Mouse (Mus musculus) CH12.LX (cell line): ENCODE measurements around the gene Spdye4c. TPM values are rescaled to one million over a fixed set of nuclear protein-coding genes. Genes with fewer than 3 reads are reported as not detected.
A peak's percentile ranks its signal among the peaks of the same experiment; 100 is the strongest.

Experiments used
- DNase-seq: peaks from one replicate; pipeline ENCODE4 v3.0.0-alpha.2; 2013; ENCODE audit errors: extremely low read depth
- H3K27ac ChIP-seq: 2 replicates; pipeline ENCODE4 v1.5.1; 2012; ENCODE audit warnings: low read depth, mild to moderate bottlenecking, control low read depth, moderate library complexity; ENCODE audit not compliant: insufficient read depth
- H3K27me3 ChIP-seq: replicated peaks from 2 replicates; pipeline ENCODE3; 2012; ENCODE audit warnings: inconsistent platforms
- H3K36me3 ChIP-seq, 2 experiments: replicated peaks in 1 of 2; 2 replicates each; pipeline versions ENCODE3 to v1.6.1; 2012; ENCODE audit warnings: inconsistent platforms in 1 of 2, low read length in 1 of 2, mild to moderate bottlenecking in 1 of 2, mixed read lengths in 1 of 2, moderate library complexity in 1 of 2; ENCODE audit not compliant: control insufficient read depth in 1 of 2, insufficient read depth in 1 of 2
- H3K4me1 ChIP-seq, 2 experiments: 2 replicates each; pipeline ENCODE4 v1.6.1; 2012; ENCODE audit warnings: inconsistent platforms in 1 of 2, moderate library complexity in 1 of 2; ENCODE audit not compliant: insufficient read depth in 2 of 2, control insufficient read depth in 1 of 2
- H3K4me2 ChIP-seq: 2 replicates; pipeline ENCODE4 v1.6.1; 2012; ENCODE audit warnings: low read depth, mild to moderate bottlenecking, control low read depth; ENCODE audit not compliant: poor library complexity, insufficient read depth, severe bottlenecking
- H3K4me3 ChIP-seq, 3 experiments: fragments of 150-350 bp in 1 of 3; sonication (generic) in 1 of 3; replicated peaks in 1 of 3; 2 replicates each; pipeline versions ENCODE3 to v1.5.1; 2011 to 2012; ENCODE audit warnings: low read depth in 2 of 3, low read length in 2 of 3, mild to moderate bottlenecking in 2 of 3, moderate library complexity in 2 of 3, control low read depth in 1 of 3, improper control_type of control experiment in 1 of 3, inconsistent platforms in 1 of 3, mixed read lengths in 1 of 3; ENCODE audit not compliant: poor library complexity in 1 of 3
- H3K79me2 ChIP-seq: replicated peaks from 2 replicates; pipeline ENCODE4 v1.6.1; 2012; ENCODE audit warnings: mild to moderate bottlenecking, moderate library complexity; ENCODE audit not compliant: control insufficient read depth, poor library complexity, insufficient read depth, severe bottlenecking; ENCODE audit errors: extremely low read depth
- H3K9ac ChIP-seq: 2 replicates; pipeline ENCODE4 v1.6.1; 2012; ENCODE audit warnings: low read depth, mild to moderate bottlenecking, control low read depth, moderate library complexity; ENCODE audit not compliant: insufficient read depth
- H3K9me3 ChIP-seq: replicated peaks from 2 replicates; pipeline ENCODE3; 2012; ENCODE audit warnings: low read length, inconsistent platforms, mixed read lengths
- CHD2 ChIP-seq: IDR thresholded peaks from 2 replicates; pipeline ENCODE4 v1.6.1; 2011; ENCODE audit warnings: low read length, improper control_type of control experiment
- CTCF ChIP-seq, 2 experiments: IDR thresholded peaks in 1 of 2; conservative IDR thresholded peaks in 1 of 2; 2 replicates each; pipeline ENCODE4 v1.5.1; 2011 to 2012; ENCODE audit warnings: low read depth in 2 of 2, low read length in 2 of 2, improper control_type of control experiment in 1 of 2, inconsistent platforms in 1 of 2, mild to moderate bottlenecking in 1 of 2, moderate library complexity in 1 of 2
- EP300 ChIP-seq: IDR thresholded peaks from 2 replicates; pipeline ENCODE4 v1.6.1; 2011; ENCODE audit warnings: low read length, improper control_type of control experiment
- HCFC1 ChIP-seq: IDR thresholded peaks from 2 replicates; pipeline ENCODE4 v1.6.1; 2012; ENCODE audit warnings: low read depth, mild to moderate bottlenecking, inconsistent platforms, low read length, improper control_type of control experiment
- IRF4 ChIP-seq: IDR thresholded peaks from 2 replicates; pipeline ENCODE4 v1.6.1; 2014; ENCODE audit warnings: low read depth, mild to moderate bottlenecking, inconsistent platforms, low read length, improper control_type of control experiment
- KAT2A ChIP-seq: IDR thresholded peaks from 2 replicates; pipeline ENCODE4 v1.6.1; 2012; ENCODE audit warnings: low read length, improper control_type of control experiment, inconsistent platforms; ENCODE audit not compliant: insufficient replicate concordance
- MAX ChIP-seq: IDR thresholded peaks from 2 replicates; pipeline ENCODE4 v1.6.1; 2011; ENCODE audit warnings: low read length, improper control_type of control experiment
- NELFE ChIP-seq: IDR thresholded peaks from 2 replicates; pipeline ENCODE4 v1.6.1; 2011; ENCODE audit warnings: low read depth, low read length, improper control_type of control experiment
- NRF1 ChIP-seq: IDR thresholded peaks from 2 replicates; pipeline ENCODE4 v1.6.1; 2014; ENCODE audit warnings: low read depth, mild to moderate bottlenecking, inconsistent platforms, low read length, improper control_type of control experiment, moderate library complexity
- PAX5 ChIP-seq: IDR thresholded peaks from 2 replicates; pipeline ENCODE4 v1.6.1; 2012; ENCODE audit warnings: low read length, inconsistent platforms, mixed read lengths
- RAD21 ChIP-seq: IDR thresholded peaks from 2 replicates; pipeline ENCODE4 v1.6.1; 2011; ENCODE audit warnings: low read depth, mild to moderate bottlenecking, low read length, improper control_type of control experiment, moderate library complexity
- SIN3A ChIP-seq: IDR thresholded peaks from 2 replicates; pipeline ENCODE4 v1.6.1; 2012; ENCODE audit warnings: low read length, improper control_type of control experiment, inconsistent platforms
- SMC3 ChIP-seq: IDR thresholded peaks from 2 replicates; pipeline ENCODE4 v1.6.1; 2011; ENCODE audit warnings: low read depth, low read length, improper control_type of control experiment
- TBP ChIP-seq: conservative IDR thresholded peaks from 2 replicates; pipeline ENCODE4 v1.6.1; 2011; ENCODE audit warnings: low read depth, low read length, improper control_type of control experiment
- USF1 ChIP-seq: IDR thresholded peaks from 2 replicates; pipeline ENCODE4 v1.6.1; 2014; ENCODE audit warnings: low read depth, mild to moderate bottlenecking, inconsistent platforms, low read length, improper control_type of control experiment
- USF2 ChIP-seq: conservative IDR thresholded peaks from 2 replicates; pipeline ENCODE4 v1.6.1; 2011; ENCODE audit warnings: low read depth, low read length, improper control_type of control experiment
- ZKSCAN1 ChIP-seq: IDR thresholded peaks from 2 replicates; pipeline ENCODE4 v1.6.1; 2012; ENCODE audit warnings: low read depth, inconsistent platforms, low read length, improper control_type of control experiment, borderline replicate concordance
- ZNF384 ChIP-seq: IDR thresholded peaks from 2 replicates; pipeline ENCODE4 v1.6.1; 2012; ENCODE audit warnings: low read depth, low read length, improper control_type of control experiment, inconsistent platforms
- dilution Hi-C: fragments of 300-500 bp; cut with MboI; formaldehyde crosslinking; loops from 2 replicates; pipeline ENCODE4 v1.14.3; 2020; ENCODE audit warnings: low sequenced_read_pairs; ENCODE audit not compliant: extremely low pct_unique_long_range_greater_than_20kb, extremely low pct_ligation_motif_present
- in situ Hi-C: fragments of 300-500 bp; cut with MboI; formaldehyde crosslinking; loops from 3 replicates; pipeline ENCODE4 v1.14.3; 2019; ENCODE audit warnings: low sequenced_read_pairs, low pct_ligation_motif_present, low pct_unique_long_range_greater_than_20kb, mixed read lengths
- polyA plus RNA-seq: library from polyadenylated mRNA; unstranded; fragments of >175 nt; gene quantifications from 2 replicates; pipeline ENCODE4 v1.2.1, GENCODE M21; 2012; ENCODE audit warnings: low read depth; ENCODE audit not compliant: insufficient read length
- total RNA-seq, 2 experiments: library from RNA; depleted of rRNA; stranded (reverse); fragments of 300-350 nt in 1 of 2; fragments of >200 nt in 1 of 2; gene quantifications; 2 replicates each; pipeline ENCODE4 v1.2.3; 2012 to 2014

Spdye4c gene
- total and polyA plus RNA-seq, 3 experiments = not detected

GRCm38 (mm10) chr2:128564195-128564594, 26.8 kb upstream of the Spdye4c start:
- in situ Hi-C loops = no loop called here
- TF ChIP-seq EP300 (no peak), IRF4 (no peak), HCFC1 (no peak), PAX5 (no peak), USF1 (no peak), CHD2 (no peak), USF2 (no peak), ZKSCAN1 (no peak), RAD21 (peak; percentile 46), NRF1 (no peak), CTCF (conservative IDR thresholded peaks at IDR 0.05 in 1 of 2, IDR thresholded peaks at IDR 0.05 in 1 of 2; ENCODE audit: low read depth in 2 of 2, low read length in 2 of 2) (peak; percentile 7 to 47; a peak in 3 of 4 replicates), ZNF384 (no peak), NELFE (no peak), SIN3A (no peak), TBP (no peak), KAT2A (no peak), MAX (no peak), SMC3 (peak; percentile 30)
- TF ChIP-seq, all 38 proteins: peak for 3
- peaks cover 0 to 10% of the 10 kb centered on the region in 2 experiments; a peak in 1 of 4 replicates for H3K4me1 ChIP-seq

GRCm38 (mm10) chr2:128565904-128566303, 25.1 kb upstream of the Spdye4c start:
- in situ Hi-C loops = no loop called here
- dilution Hi-C loops = no loop called here
- Histone ChIP-seq H3K4me1 (peaks cover 0 to 10% of the 10 kb centered on the region in 2 experiments; a peak in 1 of 4 replicates), H3K9ac (no peak overlapping the region), H3K4me2 (no peak overlapping the region), H3K79me2 (no peaks in the 10 kb centered on the region), H3K4me3 (no peak overlapping the region), H3K27ac (no peak overlapping the region), H3K9me3 (peaks cover 10% of the 10 kb centered on the region)
- no peak for DNase-seq
- TF ChIP-seq IRF4 (no peak), KAT2A (no peak), RAD21 (no peak)
- TF ChIP-seq, all 38 proteins: peak for 0
- no peaks in the 10 kb centered on the region for H3K27me3 ChIP-seq
- H3K36me3 ChIP-seq = no peaks in the 10 kb centered on the region

More at GRCm38 (mm10) chr2:128564195-128564594, 26.8 kb upstream of the Spdye4c start:
- no peak overlapping the region for H3K9ac ChIP-seq
- dilution Hi-C loops = no loop called here
- no peaks in the 10 kb centered on the region for H3K27me3 ChIP-seq
- no peak for DNase-seq
- no peak overlapping the region for H3K4me2 ChIP-seq
- H3K79me2 ChIP-seq = no peaks in the 10 kb centered on the region
- no peaks in the 10 kb centered on the region for H3K36me3 ChIP-seq
- H3K9me3 ChIP-seq = peaks cover 7% of the 10 kb centered on the region
- H3K27ac ChIP-seq = no peak overlapping the region
- H3K4me3 ChIP-seq = no peak overlapping the region
